Mouse (Mus musculus) erythroblast, embryonic 14.5 days (primary cell): ENCODE results near the gene Adam17.

ENCODE experiments used
- GATA1 ChIP-seq: IDR thresholded peaks from 2 replicates; pipeline ENCODE4 v1.6.1; 2012; ENCODE audit warnings: low read length, inconsistent platforms, mixed read lengths
- TAL1 ChIP-seq: IDR thresholded peaks from 3 replicates; pipeline ENCODE4 v1.6.1; 2012; ENCODE audit warnings: low read length, inconsistent platforms, mixed read lengths

GRCm38 (mm10) chr12:21368376-21369086 lies 4.9 kb downstream of the Adam17 start:
- TF ChIP-seq GATA1 = no peak
- TF ChIP-seq TAL1 = no peak
